ENCODE assay signal across 11 mouse cellular contexts in the genomic region with DNA sequence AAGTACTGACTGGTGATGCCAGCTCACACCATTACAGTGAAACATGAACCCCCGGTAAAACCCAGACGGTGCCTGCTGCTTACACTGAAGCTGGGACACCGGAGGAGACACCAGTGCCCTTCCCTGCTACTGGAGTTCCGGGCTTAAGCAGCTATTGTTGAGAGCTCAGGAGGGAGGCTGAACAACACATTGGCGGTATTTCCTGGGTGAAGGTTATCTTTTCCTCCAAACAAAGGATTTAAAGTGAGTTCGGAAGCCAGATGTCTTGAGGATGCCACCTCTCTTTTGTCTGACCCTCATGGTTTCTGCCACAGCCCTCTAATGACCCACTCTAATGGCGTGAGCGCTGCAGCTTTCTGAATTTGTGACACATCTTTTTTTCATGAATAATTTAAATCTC. TPM values are rescaled to one million over a fixed set of nuclear protein-coding genes. Genes with fewer than 3 reads are reported as not detected.
DNase-seq lines count a peak whose midpoint lies in the region; ATAC-seq and TF ChIP-seq lines count a peak whose summit lies in the region.
"Had no signal": no experiment of that assay in that cellular context is flagged by ENCODE, and none has a peak within 500 bp of the region (broad histone marks: within the 10 kb centered on the region; RNA-seq: fewer than 3 reads in every experiment).

No protein-coding gene starts in this region.

- no peaks in the 10 kb centered on the region for H3K9me3 ChIP-seq in embryonic facial prominence, embryonic 10.5 days
- H3K9me3 ChIP-seq in hindbrain, embryonic 13.5 days: no peaks in the 10 kb centered on the region
- no peaks in the 10 kb centered on the region for H3K9me3 ChIP-seq in lung, postnatal 0 days (ENCODE audit: low read length)
- H3K9me3 ChIP-seq: limb, embryonic 13.5 days had no signal

- WGBS in embryonic facial prominence, embryonic 10.5 days: 20% methylated on average over 8 of the region's 8 CpGs
- WGBS in hindbrain, embryonic 13.5 days: 6% methylated on average over 8 of the region's 8 CpGs
- 48% methylated on average over 8 of the region's 8 CpGs for WGBS in lung, postnatal 0 days

- peaks cover 17% of the 10 kb centered on the region for H3K36me3 ChIP-seq in embryonic facial prominence, embryonic 10.5 days (replicated peaks)
- H3K36me3 ChIP-seq in hindbrain, embryonic 13.5 days: peaks cover 14% of the 10 kb centered on the region
- H3K36me3 ChIP-seq in lung, postnatal 0 days (ENCODE audit: insufficient read depth, low read length): 0 out of 2 replicates have a peak, but pooled peaks cover 4% of the 10 kb centered on the region

- H3K27ac ChIP-seq in embryonic facial prominence, embryonic 10.5 days (replicated peaks): peak overlapping the region; percentile 70
- H3K27ac ChIP-seq in hindbrain, embryonic 13.5 days: peak overlapping the region; percentile 91
- H3K27ac ChIP-seq in lung, postnatal 0 days (ENCODE audit: low read length): no peak overlapping the region
- H3K27ac ChIP-seq: layer of hippocampus, adult 2 months; limb, embryonic 13.5 days had no signal

- peaks cover 56% of the 10 kb centered on the region for H3K4me1 ChIP-seq in embryonic facial prominence, embryonic 10.5 days
- H3K4me1 ChIP-seq in hindbrain, embryonic 13.5 days (replicated peaks): peaks cover 75% of the 10 kb centered on the region
- H3K4me1 ChIP-seq in lung, postnatal 0 days (ENCODE audit: insufficient read depth, low read depth, low read length): no peaks in the 10 kb centered on the region

- H3K4me2 ChIP-seq in hindbrain, embryonic 13.5 days: peak overlapping the region; percentile 40
- H3K4me2 ChIP-seq in lung, postnatal 0 days (replicated peaks; ENCODE audit: low read depth, low read length): no peak overlapping the region
- H3K4me2 ChIP-seq: limb, embryonic 13.5 days had no signal

- no peak for ATAC-seq in hindbrain, embryonic 13.5 days (ENCODE audit: low FRiP score)
- no peak for ATAC-seq in lung, postnatal 0 days
- ATAC-seq in granulocyte monocyte progenitor cell, adult 5-6 weeks (replicated peaks; ENCODE audit: poor library complexity, severe bottlenecking): no peak

- H3K27me3 ChIP-seq in embryonic facial prominence, embryonic 10.5 days (replicated peaks; ENCODE audit: low read depth, poor library complexity, severe bottlenecking): no peaks in the 10 kb centered on the region
- H3K27me3 ChIP-seq in hindbrain, embryonic 13.5 days: no peaks in the 10 kb centered on the region
- H3K27me3 ChIP-seq in lung, postnatal 0 days (replicated peaks; ENCODE audit: insufficient read depth, low read length): no peaks in the 10 kb centered on the region
- H3K27me3 ChIP-seq: limb, embryonic 13.5 days had no signal

- no peak for TF ChIP-seq EP300 in lung, postnatal 0 days (IDR thresholded peaks at IDR 0.05)

- TF ChIP-seq CTCF in lung, postnatal 0 days (IDR thresholded peaks at IDR 0.05): no peak

- DNase-seq in R1 (ENCODE audit: low read depth, low spot score): peak; percentile 82
- DNase-seq in embryonic facial prominence, embryonic 10.5 days (ENCODE audit: low spot score): no peak
- peak; percentile 43 for DNase-seq in neural tube, embryonic 10.5 days (ENCODE audit: extremely low spot score, low spot score)
- DNase-seq in lung, postnatal 0 days (ENCODE audit: low spot score): no peak
- DNase-seq in frontal cortex, postnatal 14 days (ENCODE audit: low spot score in 2 of 2): no peak
- DNase-seq: cerebellum, postnatal 36 days; thymus, postnatal 36 days had no signal

- H3K9ac ChIP-seq in hindbrain, embryonic 13.5 days: peak overlapping the region; percentile 53
- no peak overlapping the region for H3K9ac ChIP-seq in lung, postnatal 0 days (replicated peaks; ENCODE audit: low read depth)
- H3K9ac ChIP-seq: limb, embryonic 13.5 days had no signal

- peak overlapping the region; percentile 13; the same call in 1 of the 2 replicates for H3K4me3 ChIP-seq in embryonic facial prominence, embryonic 10.5 days
- H3K4me3 ChIP-seq in hindbrain, embryonic 13.5 days: no peak overlapping the region
- no peak overlapping the region for H3K4me3 ChIP-seq in lung, postnatal 0 days (ENCODE audit: low read depth, low read length)
- H3K4me3 ChIP-seq: layer of hippocampus, adult 2 months; limb, embryonic 13.5 days had no signal

RNA-seq across cellular contexts. Expression of a gene that starts 10.9 kb away (rescaled TPM):
- polyA plus RNA-seq in embryonic facial prominence, embryonic 10.5 days (2016; fragmentation: Nextera tagmentation; extraction: Ambion mirVana): 61.4 and 71.0 TPM in 2 replicates
- 49.1 and 54.1 TPM in 2 replicates for polyA plus RNA-seq in hindbrain, embryonic 13.5 days (2015; fragmentation: Nextera tagmentation; extraction: Ambion mirVana)
- 46.7 and 47.2 TPM in 2 replicates for polyA plus RNA-seq in lung, postnatal 0 days (2015; fragmentation: Nextera tagmentation; extraction: Ambion mirVana)
- 10.1 and 13.9 TPM in 2 replicates for total RNA-seq in granulocyte monocyte progenitor cell, adult 5-6 weeks (2014; fragmentation: Nextera tagmentation)
- 24.0 and 24.5 TPM in 2 replicates for total RNA-seq in granulocyte monocyte progenitor cell, adult 5-6 weeks (2017)

Comparison
In these comparisons a context has a peak if more than half of its experiments do, and no peak if none do; other contexts are left out.
1. DNase-seq: peak in R1 (single experiment) and neural tube, embryonic 10.5 days (single experiment); none in embryonic facial prominence, embryonic 10.5 days (single experiment), lung, postnatal 0 days (single experiment) and frontal cortex, postnatal 14 days (0 of 2).